Mouse (Mus musculus) ES-Bruce4 (cell line): ENCODE measurements around the gene Rapgef4.

Experiments
- CTCF ChIP-seq: IDR thresholded peaks from one replicate; pipeline ENCODE4 v1.8.1; 2011; ENCODE audit warnings: low read depth, low read length
- POLR2A ChIP-seq: IDR thresholded peaks from one replicate; pipeline ENCODE4 v1.8.1; 2011; ENCODE audit warnings: low read length; ENCODE audit not compliant: insufficient read depth

GRCm38 (mm10) chr2:72227416-72227815, 246.4 kb downstream of the Rapgef4 start:
- no peak for TF ChIP-seq CTCF
- no peak for TF ChIP-seq POLR2A
